Mouse (Mus musculus): Measurements from ENCODE around the gene Cox6a1. TPM values are rescaled to one million over a fixed set of nuclear protein-coding genes. Genes with fewer than 3 reads are reported as not detected.
"Not testable (repeated sequence)": the region's sequence is repeated elsewhere in the genome, so short reads cannot be mapped to it uniquely, and the experiment has no call there.

Gene Cox6a1
- total RNA-seq (2021): 100 to 1,000 TPM; 838 to 857 TPM
- long read RNA-seq, experiment 1, transcript Cox6a1-202 (2 exons, 620 nt): minor isoform, 16 of 490 reads
- long read RNA-seq, experiment 1, transcript Cox6a1-201 (3 exons, 571 nt): major isoform, 467 of 490 reads
- long read RNA-seq, experiment 1, partial matches to known transcripts: 6 of 490 reads
- long read RNA-seq, experiment 1, other reads (novel, unspliced or antisense): 1 of 490 reads
- long read RNA-seq, experiment 2, transcript Cox6a1-201 (3 exons, 571 nt): major isoform, 343 of 363 reads
- long read RNA-seq, experiment 2, transcript Cox6a1-202 (2 exons, 620 nt): minor isoform, 10 of 363 reads
- long read RNA-seq, experiment 2, partial matches to known transcripts: 8 of 363 reads
- long read RNA-seq, experiment 2, other reads (novel, unspliced or antisense): 2 of 363 reads

DNA sequence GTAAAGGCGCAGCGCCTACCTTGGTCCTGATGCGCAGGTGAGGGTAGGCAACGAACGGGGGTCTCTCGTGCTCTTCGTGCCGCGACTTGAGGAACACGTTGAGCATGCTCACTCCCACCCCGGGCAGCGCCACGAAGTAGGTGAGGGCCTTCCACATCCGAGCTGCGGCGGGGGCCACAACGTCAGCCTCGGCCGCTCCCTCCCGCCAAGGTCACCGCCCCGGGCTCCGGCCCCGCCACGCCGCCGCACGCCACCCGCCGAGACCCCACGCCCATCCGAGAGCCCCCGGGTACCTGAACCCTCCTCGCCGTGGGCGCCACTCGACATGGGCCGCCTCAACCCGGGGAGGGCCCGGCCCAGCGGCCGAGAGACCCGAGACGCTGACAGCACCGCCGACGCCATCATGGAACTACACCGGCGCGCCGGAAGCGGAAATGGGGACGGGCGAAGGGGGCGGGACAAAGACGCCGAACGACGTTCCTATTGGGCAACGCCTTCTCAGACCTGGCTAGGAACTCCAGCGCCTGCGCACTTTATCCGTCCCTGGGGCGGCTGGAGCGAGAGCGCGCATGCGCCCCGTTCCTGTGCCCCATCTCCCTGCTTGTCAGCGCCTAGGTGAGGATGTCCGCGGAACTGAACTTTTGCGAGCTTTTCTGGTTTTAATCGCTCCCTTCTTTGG is at the start of gene Cox6a1:
Gene Cox6a1 (minus strand): TSS at position 436 of the 679 bp plus-strand sequence.
- peak; percentile 99 for DNase-seq (ENCODE audit: low spot score in 2 of 2)
- intact Hi-C loops (cut with DNase I): no loop called here

GRCm38 (mm10) chr5:115397839-115398780 is 49.3 kb upstream of the Cox6a1 start:
- peak; percentile 51 for DNase-seq (ENCODE audit: low spot score in 2 of 2)
- intact Hi-C loops (cut with DNase I): no loop called here

DNA sequence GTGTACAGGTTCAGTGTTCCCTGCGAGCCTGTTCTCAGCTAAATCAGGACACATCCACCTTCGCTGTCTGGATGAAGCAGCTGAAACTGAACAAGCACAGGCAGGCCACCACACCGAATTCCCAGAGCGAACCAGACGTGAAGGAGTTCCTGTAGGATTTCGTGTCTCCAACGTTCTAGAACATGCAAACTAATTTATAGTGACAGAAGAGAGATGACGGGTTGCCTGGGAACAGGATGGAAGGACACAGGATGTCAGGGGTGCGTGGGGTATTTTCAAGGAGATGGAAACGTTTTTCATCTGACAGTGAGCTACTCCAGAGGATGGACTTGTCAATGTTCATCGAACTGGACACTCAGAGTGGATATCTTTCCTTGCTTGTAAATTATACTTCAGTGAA is 47.9 kb upstream of the Cox6a1 start:
- intact Hi-C loops (cut with DNase I): no loop called here
- no peak for DNase-seq (ENCODE audit: low spot score in 2 of 2)

GRCm38 (mm10) chr5:115394836-115395235 is 46.1 kb upstream of the Cox6a1 start:
- intact Hi-C loops (cut with DNase I): no loop called here
- DNase-seq (ENCODE audit: low spot score in 2 of 2): no peak

GRCm38 (mm10) chr5:115394223-115394622 is 45.4 kb upstream of the Cox6a1 start:
- intact Hi-C loops (cut with DNase I): no loop called here
- DNase-seq (ENCODE audit: low spot score in 2 of 2): no peak

DNA sequence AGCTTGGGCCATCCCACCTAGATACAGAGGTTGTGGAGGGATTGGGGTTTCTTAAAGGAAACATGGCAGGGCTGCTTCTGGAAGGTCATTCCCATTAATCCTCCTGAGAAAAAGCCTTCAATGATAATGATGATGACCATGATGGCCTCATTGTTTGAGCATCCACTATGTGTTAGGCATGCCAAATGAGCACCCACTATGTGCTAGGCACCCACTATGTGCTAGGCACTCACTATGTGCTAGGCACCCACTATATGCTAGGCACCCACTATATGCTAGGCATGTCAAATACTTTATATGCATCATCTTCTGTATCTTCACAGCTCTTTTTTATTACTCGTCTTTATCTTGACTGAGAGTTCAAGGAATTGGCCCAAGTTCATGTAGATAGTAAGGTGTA is 44.2 kb upstream of the Cox6a1 start:
- intact Hi-C loops (cut with DNase I): no loop called here

GRCm38 (mm10) chr5:115391935-115392334 is 43.2 kb upstream of the Cox6a1 start:
- intact Hi-C loops (cut with DNase I): no loop called here
- DNase-seq (ENCODE audit: low spot score in 2 of 2): no peak

More for the DNA sequence above, 44.2 kb upstream of the Cox6a1 start:
- DNase-seq (ENCODE audit: low spot score in 2 of 2): no peak

GRCm38 (mm10) chr5:115378882-115379281 is 30.1 kb upstream of the Cox6a1 start:
- intact Hi-C loops (cut with DNase I); DNase-seq (ENCODE audit: low spot score in 2 of 2): not testable (repeated sequence)

GRCm38 (mm10) chr5:115375436-115375835 is 26.7 kb upstream of the Cox6a1 start:
- intact Hi-C loops (cut with DNase I): no loop called here
- no peak for DNase-seq (ENCODE audit: low spot score in 2 of 2)

- no peak for DNase-seq (ENCODE audit: low spot score in 2 of 2)
- intact Hi-C loops (cut with DNase I): no loop called here
These were observed 25.5 kb upstream of the Cox6a1 start for GRCm38 (mm10) chr5:115374204-115374820.

DNA sequence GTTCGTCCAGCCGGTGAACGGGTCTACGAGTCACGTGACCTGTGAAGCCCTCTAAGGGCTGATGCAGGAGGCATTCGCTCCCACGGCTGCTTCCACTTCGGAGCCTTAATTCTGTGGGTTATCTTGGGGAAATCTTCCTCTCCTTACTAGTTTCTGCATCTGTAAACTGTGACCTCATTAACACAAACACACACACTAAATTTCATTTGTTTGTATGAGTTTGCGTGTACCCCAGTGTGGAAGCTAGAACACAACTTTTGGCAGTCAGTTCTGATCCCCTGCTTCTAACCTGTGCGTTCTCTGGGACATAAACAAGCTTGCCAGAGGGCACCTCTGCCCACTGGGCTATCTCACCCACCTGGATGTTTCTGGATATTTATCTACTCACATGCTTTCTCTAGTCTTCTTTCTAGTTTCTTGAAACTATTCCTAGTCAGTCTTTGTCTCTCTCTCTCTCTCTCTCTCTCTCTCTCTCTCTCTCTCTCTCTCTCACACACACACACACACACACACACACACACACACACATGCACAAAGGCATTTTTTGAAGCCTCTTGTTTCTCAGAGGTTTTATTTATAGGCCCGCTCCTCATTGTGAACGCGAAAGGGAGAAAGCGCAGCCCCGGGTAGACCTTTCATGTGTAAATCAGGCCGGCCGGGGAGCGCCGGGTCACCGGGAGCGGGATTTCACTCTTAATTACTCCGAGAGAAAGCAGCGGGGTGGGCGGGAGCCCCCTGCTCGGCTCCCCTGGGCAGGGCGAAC is 24.8 kb upstream of the Cox6a1 start:
- intact Hi-C loops (cut with DNase I): no loop called here
- DNase-seq (ENCODE audit: low spot score in 2 of 2): peak in 1 of 2 experiments; percentile 19

GRCm38 (mm10) chr5:115371736-115372135 is 23.0 kb upstream of the Cox6a1 start:
- intact Hi-C loops (cut with DNase I): no loop called here

GRCm38 (mm10) chr5:115364782-115365181 is 16.0 kb upstream of the Cox6a1 start:
- DNase-seq (ENCODE audit: low spot score in 2 of 2): no peak
- intact Hi-C loops (cut with DNase I): no loop called here

More at GRCm38 (mm10) chr5:115371736-115372135, 23.0 kb upstream of the Cox6a1 start:
- DNase-seq (ENCODE audit: low spot score in 2 of 2): no peak

GRCm38 (mm10) chr5:115362819-115363714 is 14.3 kb upstream of the Cox6a1 start:
- intact Hi-C loops (cut with DNase I): no loop called here
- DNase-seq (ENCODE audit: low spot score in 2 of 2): peak; percentile 59 to 85

- DNase-seq (ENCODE audit: low spot score in 2 of 2): no peak
- intact Hi-C loops (cut with DNase I): no loop called here
These were observed 13.4 kb upstream of the Cox6a1 start for GRCm38 (mm10) chr5:115362216-115362615.

GRCm38 (mm10) chr5:115359851-115360372 is 11.1 kb upstream of the Cox6a1 start:
- intact Hi-C loops (cut with DNase I): loop anchor here (2.0 kb wide), 1 partner anchor 81 kb away; no protein-coding TSS in a partner anchor
- no peak for DNase-seq (ENCODE audit: low spot score in 2 of 2)

GRCm38 (mm10) chr5:115359438-115359837 is 10.7 kb upstream of the Cox6a1 start:
- DNase-seq (ENCODE audit: low spot score in 2 of 2): no peak
- intact Hi-C loops (cut with DNase I): loop anchor here (2.0 kb wide), 1 partner anchor 81 kb away; no protein-coding TSS in a partner anchor

All from left cerebral cortex, postnatal 14 days (tissue).